Mouse (Mus musculus) forebrain, embryonic 13.5 days (tissue): ENCODE results near the gene Bcor. TPM values are rescaled to one million over a fixed set of nuclear protein-coding genes. Genes with fewer than 3 reads are reported as not detected.

Experiments used
- ATAC-seq: fragments of 200-750 bp; cut with Nextera tagmentation; 2 replicates; pipeline ENCODE4 v1.8.0; 2017
- H3K27ac ChIP-seq: fragments of 300-500 bp; sonication (generic); 2 replicates; pipeline ENCODE4 v1.5.1; 2015; ENCODE audit warnings: inconsistent platforms, mild to moderate bottlenecking, moderate library complexity
- H3K27me3 ChIP-seq: fragments of 300-500 bp; sonication (generic); 2 replicates; pipeline ENCODE4 v1.6.1; 2015; ENCODE audit warnings: mild to moderate bottlenecking, inconsistent platforms
- H3K36me3 ChIP-seq: fragments of 300-500 bp; sonication (generic); 2 replicates; pipeline ENCODE4 v1.6.1; 2015; ENCODE audit warnings: mild to moderate bottlenecking, inconsistent platforms; ENCODE audit not compliant: poor library complexity, severe bottlenecking
- H3K4me1 ChIP-seq: fragments of 300-500 bp; sonication (generic); 2 replicates; pipeline ENCODE4 v1.6.1; 2015; ENCODE audit warnings: inconsistent platforms
- H3K4me2 ChIP-seq: fragments of 300-500 bp; sonication (generic); 2 replicates; pipeline ENCODE4 v1.6.1; 2015; ENCODE audit warnings: inconsistent platforms, mild to moderate bottlenecking, moderate library complexity
- H3K4me3 ChIP-seq: fragments of 300-500 bp; sonication (generic); 2 replicates; pipeline ENCODE4 v1.5.1; 2015; ENCODE audit warnings: mild to moderate bottlenecking, inconsistent platforms
- H3K9ac ChIP-seq: fragments of 300-500 bp; sonication (generic); 2 replicates; pipeline ENCODE4 v1.6.1; 2015; ENCODE audit warnings: mild to moderate bottlenecking, inconsistent platforms
- H3K9me3 ChIP-seq: fragments of 300-500 bp; sonication (generic); replicated peaks from 2 replicates; pipeline ENCODE4 v1.6.1; 2016; ENCODE audit warnings: inconsistent platforms
- WGBS: fragments of 180-500 bp; shearing (Covaris S2); methylation state at CpG from one replicate; pipeline ENCODE4 v1.1.7; 2015; 5-methylcytosine and 5-hydroxymethylcytosine counted together
- polyA plus RNA-seq: library from polyadenylated mRNA; unstranded; fragments of >200 nt; fragmentation: Nextera tagmentation; extraction: Ambion mirVana; gene quantifications from 2 replicates; pipeline ENCODE4 v1.2.1, GENCODE M21; 2015

The Bcor gene
- polyA plus RNA-seq, 1 experiment from 2014 or later = 16.2 TPM

DNA sequence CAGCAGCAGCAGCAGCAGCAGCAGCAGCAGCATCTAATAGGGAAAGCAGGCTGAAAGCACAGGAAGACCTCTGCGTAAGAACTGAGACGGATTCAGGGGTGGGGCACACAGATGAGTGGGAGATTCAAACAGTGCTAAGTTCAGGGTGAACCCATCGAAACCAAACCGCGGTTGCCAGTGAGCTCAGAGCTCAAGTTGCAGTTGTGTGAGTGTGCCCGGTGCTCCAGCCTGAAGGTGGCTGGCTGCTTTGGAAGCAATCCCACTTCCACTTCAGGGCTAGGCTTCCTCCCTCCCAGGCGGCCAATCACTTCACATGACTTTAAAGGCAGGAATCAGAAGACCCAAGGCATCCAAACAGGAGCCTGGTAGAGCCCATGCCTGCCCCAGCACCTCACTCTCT lies 44.0 kb downstream of the Bcor start:
- ATAC-seq = no peak
- Histone ChIP-seq H3K4me2 (no peak overlapping the region), H3K9me3 (no peaks in the 10 kb centered on the region), H3K27me3 (no peaks in the 10 kb centered on the region), H3K4me1 (peaks cover 7% of the 10 kb centered on the region; the same call in 1 of the 2 replicates), H3K4me3 (no peak overlapping the region), H3K36me3 (no peaks in the 10 kb centered on the region), H3K27ac (no peak overlapping the region), H3K9ac (no peak overlapping the region)
- 30% methylated on average over 7 of the region's 7 CpGs for WGBS

DNA sequence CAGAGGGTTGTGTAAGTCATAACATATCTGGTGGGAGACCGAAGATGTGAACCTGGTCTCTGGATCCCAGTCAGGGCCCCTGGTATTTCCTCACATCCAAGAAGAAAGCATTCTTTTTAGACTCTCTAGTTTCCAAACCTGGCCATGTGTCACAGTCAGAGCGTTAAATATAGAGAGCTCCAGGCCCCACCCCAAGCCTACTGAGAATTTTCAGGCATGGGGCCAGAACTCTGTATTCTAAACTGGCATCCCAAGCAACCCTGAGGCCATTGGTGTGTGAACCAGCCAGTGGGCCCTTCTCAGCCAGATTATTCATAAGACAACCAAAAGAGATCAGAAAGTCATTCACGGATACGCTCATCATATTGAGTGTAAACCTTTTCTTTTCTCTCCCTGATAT lies 48.0 kb downstream of the Bcor start:
- no peak for ATAC-seq
- WGBS = 86% methylated on average over 4 of the region's 4 CpGs
- H3K9ac ChIP-seq = no peak overlapping the region
- no peaks in the 10 kb centered on the region for H3K9me3 ChIP-seq
- peaks cover 7% of the 10 kb centered on the region; the same call in 1 of the 2 replicates for H3K4me1 ChIP-seq
- H3K4me3 ChIP-seq = no peak overlapping the region
- H3K27me3 ChIP-seq = no peaks in the 10 kb centered on the region
- H3K36me3 ChIP-seq = no peaks in the 10 kb centered on the region
- H3K4me2 ChIP-seq = no peak overlapping the region
- H3K27ac ChIP-seq = no peak overlapping the region

DNA sequence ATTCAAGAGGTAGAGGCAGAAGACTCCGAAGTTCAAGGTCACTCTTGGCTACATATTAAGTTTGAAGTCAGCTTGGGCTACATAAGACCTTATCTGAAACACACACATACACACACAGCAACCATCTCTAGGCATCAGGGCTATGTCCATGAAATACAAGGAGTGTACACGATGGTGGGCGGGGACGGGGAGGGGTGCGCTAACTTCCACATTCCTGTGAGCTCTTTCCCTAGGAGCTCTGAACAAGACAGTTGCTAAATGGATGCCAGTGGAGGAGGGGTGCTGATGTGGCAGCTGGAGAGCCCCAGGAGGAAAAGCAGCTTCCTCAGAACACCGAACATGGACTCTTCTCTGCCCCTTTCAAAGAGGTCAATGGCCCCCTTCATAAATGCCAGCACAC lies 49.6 kb downstream of the Bcor start:
- H3K4me2 ChIP-seq = no peak overlapping the region
- no peak overlapping the region for H3K4me3 ChIP-seq
- ATAC-seq = no peak
- H3K36me3 ChIP-seq = no peaks in the 10 kb centered on the region
- H3K9ac ChIP-seq = no peak overlapping the region
- H3K4me1 ChIP-seq = no peaks in the 10 kb centered on the region
- H3K27me3 ChIP-seq = no peaks in the 10 kb centered on the region
- 85% methylated on average over 6 of the region's 6 CpGs for WGBS
- H3K9me3 ChIP-seq = no peaks in the 10 kb centered on the region
- H3K27ac ChIP-seq = no peak overlapping the region

DNA sequence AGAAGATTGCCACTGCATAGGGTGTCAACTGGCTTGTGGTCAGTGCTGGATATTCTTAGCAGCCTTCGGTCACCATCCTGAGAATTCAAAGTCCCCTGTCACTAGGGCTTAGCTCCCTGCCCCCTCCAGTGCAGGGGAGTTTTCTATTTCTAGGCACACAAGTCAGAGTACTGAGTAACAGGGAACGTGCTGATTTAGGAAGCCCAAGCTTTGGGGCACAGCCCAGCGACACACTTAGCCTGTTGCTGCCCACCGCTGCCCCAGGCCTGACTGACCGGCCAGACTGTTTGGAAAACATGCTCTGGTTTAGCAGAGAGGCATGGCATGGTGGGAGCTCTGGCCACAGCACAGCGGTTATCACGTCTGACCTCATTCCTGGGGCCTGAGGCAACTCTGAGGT lies 54.8 kb downstream of the Bcor start:
- Histone ChIP-seq H3K36me3 (no peaks in the 10 kb centered on the region), H3K9ac (no peak overlapping the region), H3K27me3 (no peaks in the 10 kb centered on the region), H3K9me3 (no peaks in the 10 kb centered on the region), H3K4me2 (no peak overlapping the region), H3K27ac (no peak overlapping the region), H3K4me3 (no peak overlapping the region), H3K4me1 (no peaks in the 10 kb centered on the region)
- WGBS = 76% methylated on average over 7 of the region's 7 CpGs
- no peak for ATAC-seq

DNA sequence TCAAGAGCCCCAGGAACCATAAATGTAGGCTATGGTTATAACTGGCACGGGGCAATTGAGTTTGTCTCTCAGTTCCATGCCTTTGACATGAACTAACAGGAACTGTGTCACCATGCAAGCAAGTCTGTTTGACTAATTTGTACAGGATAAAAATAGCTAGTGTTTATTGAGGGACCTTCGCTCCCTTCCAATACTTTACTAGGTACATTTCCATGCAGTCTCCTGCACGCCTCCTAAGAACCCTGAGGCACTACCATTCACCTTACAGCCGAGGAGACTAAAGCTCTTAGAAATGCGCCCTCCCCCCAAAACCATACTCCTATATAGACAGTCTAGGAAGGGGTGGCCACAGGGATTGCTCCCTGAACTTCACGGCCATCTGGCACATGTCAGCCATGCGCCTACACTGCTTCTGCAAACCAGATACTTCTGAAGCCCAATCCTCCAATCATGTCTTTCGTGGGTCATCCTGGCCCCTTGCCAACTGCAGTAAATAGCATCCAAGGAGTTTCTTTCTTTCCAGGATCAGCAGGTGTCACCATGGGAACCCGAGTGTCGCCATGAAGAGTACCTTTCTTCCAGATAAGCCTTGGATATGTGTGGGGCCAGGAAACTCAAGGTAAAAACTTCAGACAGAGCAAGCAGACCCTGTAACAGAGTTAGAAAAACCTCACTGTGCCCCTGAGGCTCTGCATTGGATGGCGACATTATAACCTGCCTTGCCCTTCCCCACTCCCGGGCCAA lies 63.2 kb downstream of the Bcor start:
- Histone ChIP-seq H3K9ac (no peak overlapping the region), H3K27ac (no peak overlapping the region), H3K27me3 (peaks cover 11% of the 10 kb centered on the region; the same call in 1 of the 2 replicates), H3K9me3 (no peaks in the 10 kb centered on the region), H3K36me3 (no peaks in the 10 kb centered on the region), H3K4me3 (no peak overlapping the region), H3K4me1 (peaks cover 7% of the 10 kb centered on the region; the same call in 1 of the 2 replicates), H3K4me2 (no peak overlapping the region)
- WGBS = 80% methylated on average over 12 of the region's 12 CpGs
- no peak for ATAC-seq

DNA sequence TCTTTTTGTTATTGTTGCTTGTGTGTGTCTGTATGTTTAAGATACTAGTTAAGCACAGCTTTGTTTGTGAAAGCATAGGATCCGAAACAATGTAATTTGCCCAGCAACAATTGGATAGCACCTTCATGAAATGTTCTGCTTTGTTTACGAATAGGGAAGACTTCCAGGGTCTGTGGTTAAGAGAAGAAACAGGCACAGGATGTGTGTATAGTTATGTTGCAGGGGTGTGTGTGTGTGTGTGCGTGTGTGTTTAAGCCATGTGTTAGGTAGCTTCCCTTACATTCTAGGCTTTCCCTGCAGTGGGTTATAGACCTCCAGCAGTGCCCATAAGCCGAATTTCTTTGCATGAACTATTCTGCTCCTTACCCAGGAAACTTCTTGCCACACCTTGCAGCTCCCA lies 66.8 kb downstream of the Bcor start:
- H3K4me2 ChIP-seq = no peak overlapping the region
- no peak overlapping the region for H3K9ac ChIP-seq
- H3K27me3 ChIP-seq = peaks cover 45% of the 10 kb centered on the region
- no peaks in the 10 kb centered on the region for H3K36me3 ChIP-seq
- WGBS = 82% methylated on average over 4 of the region's 4 CpGs
- no peak for ATAC-seq
- no peak overlapping the region for H3K4me3 ChIP-seq
- no peaks in the 10 kb centered on the region for H3K9me3 ChIP-seq
- H3K4me1 ChIP-seq = peaks cover 32% of the 10 kb centered on the region
- no peak overlapping the region for H3K27ac ChIP-seq

DNA sequence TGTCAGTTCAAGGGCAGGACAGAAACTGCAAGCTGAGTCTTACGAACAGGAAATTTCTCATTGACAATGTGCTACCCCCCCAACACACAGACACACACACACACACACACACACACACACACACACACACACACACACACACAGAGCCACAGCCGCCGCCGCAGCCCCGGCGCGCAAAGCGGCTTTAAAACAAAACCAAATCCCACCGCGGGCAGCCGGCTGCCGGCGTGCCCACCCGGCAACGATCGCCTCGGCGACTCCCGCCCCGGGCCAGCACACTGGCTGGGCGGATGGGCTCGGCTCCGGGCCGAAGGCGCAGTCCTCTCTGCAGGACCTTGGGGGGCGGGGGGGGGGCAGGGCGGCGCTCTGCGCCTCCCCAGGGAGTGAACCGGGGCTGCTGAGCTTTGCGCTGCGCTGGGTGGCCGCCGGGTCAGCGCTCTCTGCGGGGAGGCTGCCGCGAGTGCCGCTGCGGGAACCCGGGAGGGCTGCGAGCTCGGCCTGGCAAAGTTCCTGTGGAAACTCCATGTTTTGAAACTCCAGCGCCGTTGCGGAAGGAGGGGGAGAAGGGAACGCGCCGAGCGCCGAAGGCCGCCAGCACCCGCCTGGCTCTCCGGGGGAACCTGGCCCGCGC lies 68.6 kb downstream of the Bcor start:
- Histone ChIP-seq H3K4me1 (peaks cover 30% of the 10 kb centered on the region), H3K9ac (peak overlapping the region; percentile 69), H3K36me3 (no peaks in the 10 kb centered on the region), H3K9me3 (no peaks in the 10 kb centered on the region), H3K4me3 (peak overlapping the region; percentile 48), H3K27me3 (peaks cover 63% of the 10 kb centered on the region), H3K4me2 (peak overlapping the region; percentile 79), H3K27ac (peak overlapping the region; percentile 96)
- 1% methylated on average over 46 of the region's 56 CpGs for WGBS
- no peak for ATAC-seq

DNA sequence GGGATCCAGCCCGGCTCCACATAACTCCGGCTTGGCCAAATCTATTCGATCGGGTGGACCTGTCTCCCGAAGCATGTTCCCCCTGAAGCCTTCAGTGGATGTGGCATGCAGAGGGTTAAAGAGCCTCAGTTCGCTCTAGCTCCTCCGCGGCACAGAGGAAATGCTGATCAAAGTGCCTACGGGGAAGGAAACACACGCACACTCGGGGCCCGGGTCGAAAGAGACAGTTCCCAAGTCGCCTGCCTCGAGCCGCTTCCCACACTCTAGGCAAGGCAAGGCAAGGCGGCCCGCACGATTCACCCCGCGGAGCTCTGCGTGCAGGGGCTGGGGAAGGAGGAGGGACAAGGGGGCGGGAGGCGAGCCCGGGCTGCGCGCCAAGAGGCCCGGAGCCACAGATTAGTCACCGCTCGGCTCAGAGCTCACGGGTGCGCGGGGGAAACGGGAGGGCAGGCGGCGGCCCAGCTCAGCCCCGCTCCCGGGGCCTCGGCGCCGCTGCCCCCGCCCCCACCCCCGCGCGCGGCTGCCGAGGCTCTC lies 69.2 kb downstream of the Bcor start:
- 3% methylated on average over 22 of the region's 47 CpGs for WGBS
- peaks cover 69% of the 10 kb centered on the region for H3K27me3 ChIP-seq
- ATAC-seq = peak; percentile 39
- peak overlapping the region; percentile 96 for H3K27ac ChIP-seq
- peak overlapping the region; percentile 69 for H3K9ac ChIP-seq
- peak overlapping the region; percentile 79 for H3K4me2 ChIP-seq
- no peaks in the 10 kb centered on the region for H3K36me3 ChIP-seq
- H3K4me3 ChIP-seq = peak overlapping the region; percentile 48
- no peaks in the 10 kb centered on the region for H3K9me3 ChIP-seq
- peaks cover 36% of the 10 kb centered on the region for H3K4me1 ChIP-seq

DNA sequence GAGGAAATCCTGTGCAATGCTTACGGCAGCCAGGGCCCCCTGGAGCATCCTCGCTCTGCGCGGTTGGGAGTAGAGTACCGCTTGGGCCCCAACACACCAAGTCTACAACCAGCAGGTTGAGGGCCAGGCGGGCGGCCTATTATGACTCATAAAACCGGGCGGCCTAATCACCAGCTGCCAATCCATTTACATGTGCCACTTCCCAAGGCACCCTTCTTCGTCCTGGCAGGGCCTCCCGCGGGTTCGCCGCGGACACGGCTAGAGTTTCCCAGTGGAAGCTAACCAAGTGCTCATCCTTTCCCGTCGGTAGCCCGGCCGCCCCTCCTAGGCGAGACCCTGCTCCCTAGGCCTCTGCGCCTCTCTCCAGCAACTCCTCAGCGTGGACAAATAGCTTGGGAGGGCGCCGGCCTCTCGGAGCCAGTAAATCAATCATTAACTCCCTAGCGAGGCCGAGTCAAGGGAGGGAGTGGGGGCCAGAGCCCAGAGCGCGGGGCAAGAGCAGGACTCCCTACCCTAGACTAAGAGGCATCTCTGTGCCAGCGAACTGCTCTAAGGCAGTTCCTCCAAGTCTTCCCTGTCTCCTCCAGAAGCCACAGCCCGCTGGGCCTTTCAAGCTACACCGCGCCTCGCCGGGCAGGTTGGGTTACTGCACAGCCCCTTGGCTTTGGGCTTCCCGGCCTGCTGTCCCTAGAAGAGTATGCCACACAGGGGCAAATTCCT lies 69.8 kb downstream of the Bcor start:
- 4% methylated on average over 36 of the region's 37 CpGs for WGBS

DNA sequence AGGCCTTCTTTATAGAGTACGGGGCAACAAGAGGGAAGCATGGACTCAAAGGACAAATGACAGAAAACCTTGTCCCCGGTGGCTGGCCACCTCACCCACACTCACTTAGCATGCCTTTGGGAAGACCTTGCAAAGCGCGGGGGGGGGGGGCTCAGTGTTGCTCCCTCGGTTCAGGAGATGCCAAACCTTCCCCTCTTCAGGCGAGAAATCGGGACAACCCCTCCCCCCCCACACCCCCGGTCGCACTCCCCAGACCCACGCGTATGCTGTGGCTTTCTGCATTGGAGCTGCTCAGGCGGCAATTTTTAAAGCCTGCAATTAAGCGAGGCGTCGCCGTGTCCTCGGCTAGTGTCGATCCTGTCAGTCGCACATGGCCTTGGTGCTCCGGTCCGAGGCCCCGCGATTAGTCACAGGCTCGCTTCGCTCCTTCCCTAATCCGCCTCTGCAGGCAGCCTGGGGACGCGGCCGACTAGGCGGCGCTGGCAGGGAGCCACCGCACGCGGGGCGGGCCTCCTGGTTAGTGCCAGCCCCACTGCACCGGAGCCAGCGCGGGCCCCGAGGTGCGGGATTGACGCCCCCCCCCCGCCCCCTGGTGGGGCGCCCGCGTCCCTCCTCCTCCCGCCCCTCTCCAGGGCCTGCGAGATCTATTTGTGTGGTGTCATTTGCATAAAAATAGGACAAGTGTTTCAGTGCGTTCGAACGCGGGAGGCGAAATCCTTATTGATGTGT lies 70.6 kb downstream of the Bcor start:
- ATAC-seq = peak; percentile 39
- Histone ChIP-seq H3K4me3 (peak overlapping the region; percentile 47), H3K9me3 (no peaks in the 10 kb centered on the region), H3K9ac (peak overlapping the region; percentile 50), H3K4me2 (peak overlapping the region; percentile 79), H3K27ac (peak overlapping the region; percentile 96), H3K27me3 (peaks cover 80% of the 10 kb centered on the region), H3K36me3 (no peaks in the 10 kb centered on the region), H3K4me1 (peaks cover 50% of the 10 kb centered on the region)
- WGBS = 1% methylated on average over 45 of the region's 52 CpGs

More for the DNA sequence above, 69.8 kb downstream of the Bcor start:
- no peaks in the 10 kb centered on the region for H3K36me3 ChIP-seq
- peak overlapping the region; percentile 96 for H3K27ac ChIP-seq
- 0 out of 2 replicates have a peak, but pooled peaks have one; percentile 12 for ATAC-seq
- H3K27me3 ChIP-seq = peaks cover 72% of the 10 kb centered on the region
- peak overlapping the region; percentile 48 for H3K4me3 ChIP-seq
- H3K4me2 ChIP-seq = peak overlapping the region; percentile 79
- H3K4me1 ChIP-seq = peaks cover 42% of the 10 kb centered on the region
- no peaks in the 10 kb centered on the region for H3K9me3 ChIP-seq
- H3K9ac ChIP-seq = peak overlapping the region; percentile 69; the same call in 1 of the 2 replicates

DNA sequence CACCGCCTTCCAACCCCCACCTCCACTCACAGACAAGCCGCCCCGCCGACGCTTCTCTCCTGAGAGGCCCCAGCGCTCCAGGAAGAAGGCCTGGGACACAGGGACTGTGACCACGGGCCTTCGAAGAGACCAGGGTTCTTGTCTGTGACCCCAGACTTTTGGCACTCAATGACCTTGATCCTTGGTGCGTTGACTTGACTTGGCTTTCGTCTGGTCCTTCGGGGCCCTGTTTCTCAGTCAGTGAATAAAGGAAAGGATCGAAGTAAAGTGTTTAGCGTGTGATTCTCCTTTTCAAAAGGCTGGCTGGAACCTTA lies 71.2 kb downstream of the Bcor start:
- Histone ChIP-seq H3K27me3 (peaks cover 83% of the 10 kb centered on the region), H3K4me1 (peaks cover 51% of the 10 kb centered on the region), H3K27ac (peak overlapping the region; percentile 96), H3K9me3 (no peaks in the 10 kb centered on the region), H3K9ac (peak overlapping the region; percentile 50), H3K4me2 (peak overlapping the region; percentile 79), H3K36me3 (no peaks in the 10 kb centered on the region), H3K4me3 (peak overlapping the region; percentile 47)
- no peak for ATAC-seq
- WGBS = 2% methylated on average over 7 of the region's 13 CpGs
